Mouse (Mus musculus): Measurements from ENCODE around the gene Pfkfb4. TPM values are rescaled to one million over a fixed set of nuclear protein-coding genes. Genes with fewer than 3 reads are reported as not detected.
A peak's percentile ranks its signal among the peaks of the same experiment; 100 is the strongest.

Pfkfb4 gene
- polyA plus RNA-seq, 1 experiment = 44.5 TPM

DNA sequence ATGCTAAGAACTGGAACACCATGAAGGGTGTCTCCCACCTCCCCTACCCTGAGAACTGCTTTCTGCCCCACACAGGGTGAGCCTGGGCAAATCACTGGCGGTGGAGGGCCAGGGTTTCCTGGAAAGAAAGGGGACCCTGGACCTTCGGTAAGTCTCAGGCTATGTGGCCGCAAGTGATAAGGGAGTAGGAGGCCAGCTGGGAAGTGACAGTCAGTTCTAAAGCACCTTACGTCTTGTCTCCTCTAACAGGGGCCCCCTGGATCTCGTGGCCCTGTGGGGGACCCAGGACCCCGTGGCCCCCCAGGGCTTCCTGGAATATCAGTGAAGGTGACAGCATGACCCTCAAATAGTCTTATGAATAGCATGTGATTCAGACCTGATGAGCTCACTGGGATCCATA lies 27.2 kb upstream of the Pfkfb4 start:
- H3K4me3 ChIP-seq (ENCODE audit: insufficient read depth, low read length) = no peak overlapping the region
- TF ChIP-seq POLR2A (IDR thresholded peaks at IDR 0.05; ENCODE audit: borderline replicate concordance, low read depth, low read length) (no peak), CTCF (IDR thresholded peaks at IDR 0.05; ENCODE audit: low read depth, low read length) (no peak)
- no peak overlapping the region for H3K27ac ChIP-seq (ENCODE audit: insufficient read depth, low read depth, low read length)
- no peaks in the 10 kb centered on the region for H3K4me1 ChIP-seq (ENCODE audit: control insufficient read depth, insufficient read depth, low read length)

DNA sequence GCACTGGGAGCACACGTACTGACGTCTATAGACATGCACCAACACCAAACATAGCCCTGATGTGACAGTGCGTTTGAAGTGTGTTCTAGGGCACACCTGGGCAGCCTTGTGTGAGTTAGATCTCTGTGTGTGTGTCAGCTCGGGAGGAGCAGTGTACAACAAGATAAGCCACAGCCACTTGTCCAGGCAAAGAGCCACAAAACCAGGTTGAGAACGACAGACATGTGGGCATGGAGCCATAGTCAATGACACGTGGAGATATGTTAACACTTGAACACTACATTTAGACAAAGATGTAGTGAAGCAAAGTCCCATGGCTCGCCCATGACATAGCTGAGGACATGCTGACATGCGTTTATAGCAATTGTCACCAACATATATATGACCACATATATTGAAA lies 21.0 kb upstream of the Pfkfb4 start:
- no peak for TF ChIP-seq POLR2A (IDR thresholded peaks at IDR 0.05; ENCODE audit: borderline replicate concordance, low read depth, low read length)
- no peak for TF ChIP-seq CTCF (IDR thresholded peaks at IDR 0.05; ENCODE audit: low read depth, low read length)
- no peaks in the 10 kb centered on the region for H3K4me1 ChIP-seq (ENCODE audit: control insufficient read depth, insufficient read depth, low read length)
- H3K27ac ChIP-seq (ENCODE audit: insufficient read depth, low read depth, low read length) = no peak overlapping the region
- H3K4me3 ChIP-seq (ENCODE audit: insufficient read depth, low read length) = no peak overlapping the region

DNA sequence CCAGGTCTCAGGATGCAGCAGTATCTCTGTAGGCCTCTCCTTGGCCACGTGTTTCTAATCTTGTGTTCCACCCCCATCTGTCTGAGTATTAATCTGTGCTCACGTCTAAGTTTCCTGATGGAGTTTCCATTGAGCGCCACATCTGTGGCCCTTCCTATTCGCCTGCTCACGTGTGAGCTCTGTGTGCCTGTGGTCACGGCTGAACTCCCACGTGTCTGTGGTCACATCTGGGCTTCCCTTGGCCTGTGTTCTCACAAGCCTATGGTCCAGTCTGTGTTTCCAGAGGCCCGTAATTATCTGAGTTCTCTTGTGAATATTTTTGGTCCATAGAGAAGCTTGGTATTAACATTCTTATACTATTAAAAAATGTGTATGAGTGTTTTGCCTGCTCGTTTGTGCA lies 15.1 kb upstream of the Pfkfb4 start:
- Histone ChIP-seq H3K4me3 (ENCODE audit: insufficient read depth, low read length) (no peak overlapping the region), H3K27ac (ENCODE audit: insufficient read depth, low read depth, low read length) (no peak overlapping the region), H3K4me1 (ENCODE audit: control insufficient read depth, insufficient read depth, low read length) (no peaks in the 10 kb centered on the region)
- no peak for TF ChIP-seq POLR2A (IDR thresholded peaks at IDR 0.05; ENCODE audit: borderline replicate concordance, low read depth, low read length)
- no peak for TF ChIP-seq CTCF (IDR thresholded peaks at IDR 0.05; ENCODE audit: low read depth, low read length)

DNA sequence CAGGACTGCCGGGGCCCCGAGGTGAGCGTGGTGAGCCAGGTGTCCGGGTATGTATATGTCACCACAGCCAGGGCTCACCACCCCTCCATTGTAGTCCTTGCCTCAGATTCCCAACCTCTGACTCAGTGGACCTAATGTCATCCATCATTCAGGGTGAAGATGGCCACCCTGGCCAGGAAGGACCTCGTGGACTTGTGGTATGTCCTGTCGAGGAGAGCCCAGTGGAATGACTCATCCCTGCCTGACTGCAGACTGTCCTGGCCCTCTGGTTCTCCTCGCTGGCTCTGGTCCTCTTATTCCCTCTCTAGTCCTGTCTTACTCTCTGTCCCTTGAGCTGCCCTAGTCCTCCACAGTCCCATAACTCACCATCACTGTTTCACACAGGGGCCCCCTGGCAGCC lies 13.6 kb upstream of the Pfkfb4 start:
- no peak overlapping the region for H3K4me3 ChIP-seq (ENCODE audit: insufficient read depth, low read length)
- peaks cover 5% of the 10 kb centered on the region for H3K4me1 ChIP-seq (ENCODE audit: control insufficient read depth, insufficient read depth, low read length)
- no peak for TF ChIP-seq CTCF (IDR thresholded peaks at IDR 0.05; ENCODE audit: low read depth, low read length)
- TF ChIP-seq POLR2A (IDR thresholded peaks at IDR 0.05; ENCODE audit: borderline replicate concordance, low read depth, low read length) = no peak
- no peak overlapping the region for H3K27ac ChIP-seq (ENCODE audit: insufficient read depth, low read depth, low read length)

DNA sequence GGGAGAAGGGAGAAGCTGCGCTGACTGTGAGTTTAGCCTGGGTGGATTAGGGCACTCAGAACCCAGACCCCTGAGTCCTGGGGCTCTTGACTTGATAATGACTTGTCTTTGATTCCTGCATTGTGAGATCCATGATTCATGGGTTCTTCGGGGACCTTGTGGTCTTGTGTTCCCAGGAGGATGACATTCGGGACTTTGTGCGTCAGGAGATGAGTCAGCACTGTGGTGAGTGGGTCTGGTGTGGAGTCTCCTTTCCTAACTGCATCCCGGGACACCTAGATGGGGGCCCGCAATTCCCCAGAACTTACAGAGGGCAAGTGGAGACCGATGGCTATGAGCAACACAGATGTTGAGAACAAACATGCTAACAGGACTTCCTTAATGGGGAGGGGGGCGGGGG lies 9.1 kb upstream of the Pfkfb4 start:
- TF ChIP-seq POLR2A (IDR thresholded peaks at IDR 0.05; ENCODE audit: borderline replicate concordance, low read depth, low read length) (no peak), CTCF (IDR thresholded peaks at IDR 0.05; ENCODE audit: low read depth, low read length) (no peak)
- Histone ChIP-seq H3K27ac (ENCODE audit: insufficient read depth, low read depth, low read length) (no peak overlapping the region), H3K4me1 (ENCODE audit: control insufficient read depth, insufficient read depth, low read length) (peaks cover 12% of the 10 kb centered on the region), H3K4me3 (ENCODE audit: insufficient read depth, low read length) (no peak overlapping the region)

DNA sequence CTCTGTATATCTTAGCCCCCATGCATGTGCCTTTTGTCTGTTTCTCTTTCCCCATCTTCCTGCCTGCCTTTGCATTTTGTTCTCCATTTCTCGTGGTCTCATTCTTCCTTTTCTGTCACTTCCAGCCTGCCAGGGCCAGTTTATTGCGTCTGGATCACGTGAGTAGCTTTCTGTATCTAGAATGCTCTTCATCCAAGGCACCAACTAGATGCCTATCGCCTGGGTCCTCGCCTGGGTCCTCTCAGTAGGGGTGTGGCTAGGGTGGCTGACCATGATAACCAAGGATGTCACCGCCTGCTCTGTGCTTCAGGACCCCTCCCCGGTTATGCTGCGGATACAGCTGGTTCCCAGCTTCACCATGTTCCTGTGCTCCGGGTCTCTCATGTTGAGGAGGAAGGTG lies 8.4 kb upstream of the Pfkfb4 start:
- peaks cover 12% of the 10 kb centered on the region for H3K4me1 ChIP-seq (ENCODE audit: control insufficient read depth, insufficient read depth, low read length)
- TF ChIP-seq CTCF (IDR thresholded peaks at IDR 0.05; ENCODE audit: low read depth, low read length) (no peak), POLR2A (IDR thresholded peaks at IDR 0.05; ENCODE audit: borderline replicate concordance, low read depth, low read length) (no peak)
- no peak overlapping the region for H3K27ac ChIP-seq (ENCODE audit: insufficient read depth, low read depth, low read length)
- no peak overlapping the region for H3K4me3 ChIP-seq (ENCODE audit: insufficient read depth, low read length)

DNA sequence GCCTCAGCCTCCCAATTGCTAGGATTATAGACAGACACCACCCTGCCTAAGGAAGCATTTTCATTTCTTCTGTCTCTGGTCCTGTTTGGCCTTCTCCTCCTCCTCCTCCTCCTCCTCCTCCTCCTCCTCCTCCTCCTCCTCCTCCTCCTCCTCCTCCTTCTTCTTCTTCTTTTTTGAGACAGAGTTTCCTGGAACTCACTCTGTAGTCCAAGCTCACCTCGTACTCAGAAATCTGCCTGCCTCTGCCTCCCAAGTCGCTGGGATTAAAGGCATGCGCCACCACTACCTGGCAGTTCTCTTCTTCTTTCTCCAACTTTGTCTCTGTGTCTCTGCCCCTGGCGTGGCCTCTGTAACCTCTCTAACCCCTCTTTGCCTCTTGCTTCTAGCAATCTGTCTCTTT lies 5.9 kb upstream of the Pfkfb4 start, which contains the start of gene Ucn2:
Gene Ucn2, plus strand, starts transcription at position 301 of the 400 bp plus-strand sequence.
- H3K4me3 ChIP-seq (ENCODE audit: insufficient read depth, low read length) = no peak within 1 kb of the TSS
- H3K27ac ChIP-seq (ENCODE audit: insufficient read depth, low read depth, low read length) = no peak within 1 kb of the TSS
- peaks cover 30% of the 10 kb centered on the region for H3K4me1 ChIP-seq (ENCODE audit: control insufficient read depth, insufficient read depth, low read length)
- TF ChIP-seq POLR2A (IDR thresholded peaks at IDR 0.05; ENCODE audit: borderline replicate concordance, low read depth, low read length) = no peak
- no peak for TF ChIP-seq CTCF (IDR thresholded peaks at IDR 0.05; ENCODE audit: low read depth, low read length)

DNA sequence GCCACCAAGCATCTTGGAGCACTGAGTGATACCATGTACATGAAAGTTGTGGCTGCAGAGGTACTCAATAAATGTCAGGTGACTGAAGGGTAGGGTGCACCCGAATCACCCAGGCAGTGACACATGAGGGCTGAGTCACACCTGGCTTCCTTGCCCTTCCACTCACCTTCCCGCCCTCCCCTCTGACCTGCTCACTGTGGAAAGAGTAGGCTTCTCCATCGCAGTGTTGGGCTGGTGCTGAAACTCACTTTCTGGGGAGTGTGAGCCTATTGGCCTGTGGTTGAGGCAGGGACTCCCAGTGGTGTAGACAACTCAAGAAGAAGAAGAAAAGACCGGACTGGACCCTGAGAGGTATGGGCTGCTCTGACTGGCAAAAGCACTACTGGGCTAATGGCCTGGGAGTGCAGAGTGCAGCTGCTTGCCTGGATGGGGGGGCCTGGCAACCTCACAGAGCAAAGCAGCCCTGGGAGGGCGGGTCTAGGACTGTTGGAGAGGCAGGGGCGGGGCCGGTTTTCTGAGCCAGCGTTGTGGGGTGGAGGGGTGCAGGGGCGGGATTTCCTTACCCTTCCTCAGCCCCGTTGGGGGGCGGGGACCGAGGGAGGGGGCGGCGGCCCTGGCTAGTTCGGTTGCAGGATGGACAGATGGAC lies 3.8 kb upstream of the Pfkfb4 start:
- Histone ChIP-seq H3K27ac (ENCODE audit: insufficient read depth, low read depth, low read length) (no peak overlapping the region), H3K4me1 (ENCODE audit: control insufficient read depth, insufficient read depth, low read length) (peaks cover 37% of the 10 kb centered on the region), H3K4me3 (ENCODE audit: insufficient read depth, low read length) (no peak overlapping the region)
- no peak for TF ChIP-seq POLR2A (IDR thresholded peaks at IDR 0.05; ENCODE audit: borderline replicate concordance, low read depth, low read length)
- TF ChIP-seq CTCF (IDR thresholded peaks at IDR 0.05; ENCODE audit: low read depth, low read length) = no peak

DNA sequence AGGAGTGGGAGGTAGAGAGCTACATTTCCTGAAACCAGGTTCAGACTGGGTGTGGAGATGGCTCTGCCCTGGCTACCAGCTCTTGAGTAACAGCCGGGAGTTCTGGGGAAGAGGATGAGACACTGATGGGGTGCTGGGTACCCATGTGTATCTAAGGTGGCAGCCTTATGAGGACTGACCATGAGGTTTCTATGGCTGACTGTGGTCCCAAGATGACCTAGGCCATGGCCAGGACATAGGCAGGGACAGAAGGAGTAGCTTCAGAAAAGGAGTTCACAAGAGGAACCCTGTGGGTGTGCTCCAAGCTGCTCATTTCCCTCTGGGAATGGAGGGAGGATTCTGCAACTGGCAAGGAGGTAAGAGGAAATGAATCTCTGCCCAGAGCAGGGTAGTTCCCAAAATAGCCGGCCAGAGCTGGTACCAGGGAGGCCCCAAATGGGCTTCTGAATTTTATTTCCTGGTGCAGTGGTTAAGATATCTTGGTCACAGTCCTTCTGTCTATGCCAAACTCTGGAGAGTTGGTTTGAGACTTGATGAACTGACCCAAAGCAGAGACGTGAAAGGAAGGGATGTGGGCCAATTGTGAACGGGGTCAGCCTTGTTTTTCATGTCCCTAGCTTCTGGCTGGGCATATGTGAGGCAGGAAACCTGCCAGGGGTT lies 1.6 kb upstream of the Pfkfb4 start:
- H3K4me3 ChIP-seq (ENCODE audit: insufficient read depth, low read length) = no peak overlapping the region
- peak overlapping the region; percentile 96 for H3K27ac ChIP-seq (ENCODE audit: insufficient read depth, low read depth, low read length)
- TF ChIP-seq POLR2A (IDR thresholded peaks at IDR 0.05; ENCODE audit: borderline replicate concordance, low read depth, low read length) (no peak), CTCF (IDR thresholded peaks at IDR 0.05; ENCODE audit: low read depth, low read length) (no peak)
- H3K4me1 ChIP-seq (ENCODE audit: control insufficient read depth, insufficient read depth, low read length) = peaks cover 37% of the 10 kb centered on the region

DNA sequence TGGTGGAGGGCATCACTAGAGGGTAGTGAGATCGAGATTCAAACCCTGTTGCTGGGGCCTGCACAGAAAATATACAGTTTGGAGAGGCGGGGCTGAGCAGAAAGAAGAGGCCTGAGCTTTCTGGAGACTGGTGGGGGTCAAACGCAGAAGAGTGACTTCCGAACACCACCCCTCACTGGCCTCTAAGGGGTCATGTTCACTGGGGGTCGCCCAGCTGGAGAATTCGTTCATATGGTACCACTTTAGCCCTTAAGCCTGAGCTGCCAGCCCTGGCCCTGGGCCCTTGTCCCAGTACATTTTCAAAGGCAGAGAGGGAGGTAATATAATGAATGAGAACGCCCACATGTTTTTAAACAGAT lies 1.1 kb upstream of the Pfkfb4 start:
- H3K27ac ChIP-seq (ENCODE audit: insufficient read depth, low read depth, low read length) = peak overlapping the region; percentile 96
- no peak for TF ChIP-seq POLR2A (IDR thresholded peaks at IDR 0.05; ENCODE audit: borderline replicate concordance, low read depth, low read length)
- TF ChIP-seq CTCF (IDR thresholded peaks at IDR 0.05; ENCODE audit: low read depth, low read length) = no peak
- H3K4me1 ChIP-seq (ENCODE audit: control insufficient read depth, insufficient read depth, low read length) = peaks cover 41% of the 10 kb centered on the region
- no peak overlapping the region for H3K4me3 ChIP-seq (ENCODE audit: insufficient read depth, low read length)
